Mouse (Mus musculus) ES-CJ7 (cell line): ENCODE data around the gene Defb22.

ENCODE experiments used
- DNase-seq: peaks from one replicate; pipeline ENCODE4 v3.0.0; 2011; ENCODE audit warnings: low read depth, low spot score

Defb22 gene

GRCm38 (mm10) chr2:152439833-152440232, 50.1 kb downstream of the Defb22 start:
- no peak for DNase-seq

- no peak for DNase-seq
Measured at GRCm38 (mm10) chr2:152438963-152439362, 51.0 kb downstream of the Defb22 start.

- DNase-seq = peak; percentile 76
Measured at GRCm38 (mm10) chr2:152436983-152437860, 52.7 kb downstream of the Defb22 start.

GRCm38 (mm10) chr2:152436405-152436901, 53.5 kb downstream of the Defb22 start:
- no peak for DNase-seq
